16 mouse cellular contexts compared by ENCODE assay signal in genomic region chr13:12188804-12189203, GRCm38 (mm10).
"Had no signal": no experiment of that assay in that cellular context is flagged by ENCODE, and none has a peak within 500 bp of the region (broad histone marks: within the 10 kb centered on the region; RNA-seq: fewer than 3 reads in every experiment).

No protein-coding gene starts in this region.

- H3K9me3 ChIP-seq: limb, embryonic 12.5 days; limb, embryonic 15.5 days; megakaryocyte, embryonic 14.5 days; midbrain, embryonic 10.5 days had no signal

- H3K27me3 ChIP-seq: limb, embryonic 12.5 days; limb, embryonic 15.5 days; megakaryocyte, embryonic 14.5 days had no signal

- H3K4me2 ChIP-seq: limb, embryonic 12.5 days; limb, embryonic 15.5 days; liver, embryonic 11.5 days; lung, embryonic 14.5 days had no signal

- DNase-seq: kidney, postnatal 36 days; layer of hippocampus, postnatal 36 days; left cerebral cortex, postnatal 4 days; liver, postnatal 0 days; lung, embryonic 14.5 days; midbrain, embryonic 14.5 days; thymus, adult 18-20 months; thymus, postnatal 36 days had no signal

- H3K4me1 ChIP-seq: limb, embryonic 12.5 days; limb, embryonic 15.5 days; megakaryocyte, embryonic 14.5 days had no signal

- H3K27ac ChIP-seq: kidney, postnatal 0 days; limb, embryonic 12.5 days; limb, embryonic 15.5 days; liver, embryonic 14.5 days; midbrain, embryonic 10.5 days had no signal

- ATAC-seq: liver, postnatal 0 days; lung, postnatal 0 days had no signal

- H3K9ac ChIP-seq: limb, embryonic 12.5 days; limb, embryonic 15.5 days; liver, embryonic 14.5 days; liver, postnatal 0 days; lung, embryonic 14.5 days had no signal

- H3K4me3 ChIP-seq: limb, embryonic 12.5 days; limb, embryonic 15.5 days; megakaryocyte, embryonic 14.5 days; midbrain, embryonic 10.5 days had no signal
